Mouse (Mus musculus) neutrophil, adult 5-6 weeks (primary cell): ENCODE measurements around the gene Crmp1. TPM values are rescaled to one million over a fixed set of nuclear protein-coding genes. Genes with fewer than 3 reads are reported as not detected.

Experiments used
- ATAC-seq: fragments of 151-379, 151-347 bp; 2 replicates; pipeline ENCODE4 v1.8.0; 2017; ENCODE audit warnings: mild to moderate bottlenecking, moderate TSS enrichment; ENCODE audit not compliant: insufficient number of reproducible peaks, poor library complexity, low FRiP score, severe bottlenecking; ENCODE audit errors: extremely low read depth
- total RNA-seq: library from RNA; stranded (forward); fragments of 200-1000 nt; gene quantifications from 2 replicates; pipeline ENCODE4 v1.2.3, GENCODE M21; 2017

Crmp1 gene
- total RNA-seq, 1 experiment from 2014 or later, result 0.81 TPM

DNA sequence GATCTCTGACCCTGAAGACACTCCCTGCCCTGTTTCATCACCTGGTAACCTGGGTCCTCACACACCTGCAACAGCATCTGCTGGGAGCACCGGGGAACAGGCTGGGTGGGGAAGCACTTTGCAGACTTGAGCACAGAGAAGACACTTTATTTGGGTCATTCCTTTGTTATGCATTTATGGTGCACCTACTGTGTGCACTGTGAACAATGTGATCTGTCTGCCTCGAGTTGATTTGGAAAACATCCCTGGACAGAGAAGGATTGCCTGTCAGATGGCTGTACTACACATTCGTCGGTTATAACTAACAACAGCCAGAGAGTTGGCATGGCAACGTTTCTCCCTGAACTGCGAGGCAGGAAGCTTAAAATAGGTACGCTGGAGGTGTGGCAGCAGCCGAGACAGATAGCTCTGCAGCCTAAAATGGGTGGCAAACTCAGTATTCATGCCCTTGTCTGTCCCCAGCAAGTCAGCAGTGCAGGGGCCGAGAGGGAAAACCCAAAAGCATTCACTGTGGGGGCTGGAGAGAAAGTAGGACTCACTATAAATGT is 8.7 kb upstream of the Crmp1 start:
- ATAC-seq, result no peak

DNA sequence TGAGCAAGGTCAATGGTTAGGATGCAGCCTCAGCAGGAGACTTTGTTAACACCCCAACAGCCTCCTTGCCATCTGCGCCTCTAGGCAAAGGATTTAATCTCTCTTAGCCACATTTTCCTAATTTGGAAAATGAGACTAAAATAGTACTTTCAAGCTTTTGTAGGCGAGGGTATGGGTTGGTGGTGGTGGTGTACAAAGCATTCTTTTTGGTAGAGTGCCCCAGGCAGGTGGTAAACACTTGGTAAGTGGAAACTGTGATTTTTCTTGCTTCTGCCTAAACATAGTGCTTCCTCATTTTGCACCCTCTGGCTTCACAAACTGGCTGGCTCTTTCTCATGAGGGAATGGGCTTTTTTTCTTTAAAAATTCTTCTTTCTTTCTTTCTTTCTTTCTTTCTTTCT is 3.1 kb upstream of the Crmp1 start:
- ATAC-seq, result no peak

DNA sequence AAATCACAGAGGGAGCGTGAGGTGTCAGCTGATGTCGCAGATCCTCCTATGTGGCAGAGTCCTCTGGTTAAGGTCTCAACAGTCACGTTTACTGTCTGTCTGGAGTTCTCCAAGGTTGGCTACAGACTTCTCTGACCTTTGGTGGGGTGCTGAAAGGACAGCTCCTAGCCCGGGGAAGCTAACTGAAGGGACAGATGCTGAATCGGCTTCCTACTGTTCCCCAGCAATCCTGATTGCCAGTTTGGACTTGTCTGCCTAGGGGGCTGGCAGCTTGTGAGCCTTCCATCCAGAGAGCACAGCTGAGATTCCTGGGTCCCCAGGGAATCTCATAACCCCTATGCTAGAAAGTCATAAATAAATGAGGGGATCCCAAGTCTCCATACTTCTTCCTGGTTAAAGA is 1.2 kb upstream of the Crmp1 start:
- ATAC-seq, result no peak

- no peak for ATAC-seq
Observed at GRCm38 (mm10) chr5:37241224-37241623, 516 bp upstream of the Crmp1 start.

GRCm38 (mm10) chr5:37242360-37243168 is 824 bp downstream of the Crmp1 start:
- ATAC-seq, result no peak

GRCm38 (mm10) chr5:37243169-37243886 is 1.6 kb downstream of the Crmp1 start:
- ATAC-seq, result no peak

- ATAC-seq, result no peak
Observed at GRCm38 (mm10) chr5:37244161-37244560, 2.4 kb downstream of the Crmp1 start.

DNA sequence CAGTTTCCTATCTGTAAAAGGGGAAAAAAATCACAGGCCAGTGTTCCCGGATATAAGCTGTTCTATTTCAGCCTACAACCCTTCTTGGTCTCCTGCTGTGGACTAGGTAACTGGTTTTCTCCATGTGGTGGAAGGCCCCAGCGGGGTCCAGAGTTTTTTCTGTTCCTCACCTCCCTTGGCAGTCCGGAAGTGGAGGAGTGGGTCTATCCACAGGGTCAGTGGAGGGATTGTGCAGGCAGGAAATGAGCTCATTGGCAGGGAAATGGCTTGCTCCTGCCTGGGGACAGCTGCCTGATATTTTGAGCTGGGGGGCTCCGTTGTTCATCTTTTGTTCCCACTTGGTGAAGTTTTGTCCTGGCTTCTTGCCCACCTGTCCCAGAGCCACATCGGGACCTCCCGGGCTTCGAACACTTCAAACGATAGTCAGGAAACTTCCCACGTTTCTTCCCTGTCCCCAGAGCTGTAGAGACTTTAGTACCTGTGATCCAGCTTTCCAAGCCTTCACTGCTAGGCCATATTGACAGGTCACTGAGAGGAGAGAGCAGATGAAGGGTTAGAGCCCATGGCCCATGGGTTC is 3.0 kb downstream of the Crmp1 start:
- ATAC-seq, result no peak

DNA sequence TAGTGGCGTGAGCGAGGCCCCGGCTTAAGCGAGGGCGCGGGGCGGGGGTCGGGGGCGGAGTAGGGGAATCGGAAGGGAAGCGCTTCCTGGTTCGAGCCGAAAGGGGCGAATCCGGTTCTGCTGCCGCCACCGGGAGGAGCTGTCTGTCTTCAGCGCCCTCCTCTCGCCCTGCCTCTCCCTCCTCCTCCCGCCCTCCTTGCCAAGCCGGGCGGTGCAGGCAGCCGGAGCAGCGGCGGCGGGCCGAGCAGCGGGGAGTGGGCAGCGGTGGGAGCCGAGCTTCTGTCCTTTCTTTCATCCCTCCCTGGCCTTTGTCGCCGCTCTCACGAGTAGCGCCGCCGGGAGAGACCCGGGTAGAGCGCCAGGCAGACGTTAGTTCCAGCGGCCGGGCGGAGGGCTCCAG is 3.9 kb downstream of the Crmp1 start:
- no peak for ATAC-seq

DNA sequence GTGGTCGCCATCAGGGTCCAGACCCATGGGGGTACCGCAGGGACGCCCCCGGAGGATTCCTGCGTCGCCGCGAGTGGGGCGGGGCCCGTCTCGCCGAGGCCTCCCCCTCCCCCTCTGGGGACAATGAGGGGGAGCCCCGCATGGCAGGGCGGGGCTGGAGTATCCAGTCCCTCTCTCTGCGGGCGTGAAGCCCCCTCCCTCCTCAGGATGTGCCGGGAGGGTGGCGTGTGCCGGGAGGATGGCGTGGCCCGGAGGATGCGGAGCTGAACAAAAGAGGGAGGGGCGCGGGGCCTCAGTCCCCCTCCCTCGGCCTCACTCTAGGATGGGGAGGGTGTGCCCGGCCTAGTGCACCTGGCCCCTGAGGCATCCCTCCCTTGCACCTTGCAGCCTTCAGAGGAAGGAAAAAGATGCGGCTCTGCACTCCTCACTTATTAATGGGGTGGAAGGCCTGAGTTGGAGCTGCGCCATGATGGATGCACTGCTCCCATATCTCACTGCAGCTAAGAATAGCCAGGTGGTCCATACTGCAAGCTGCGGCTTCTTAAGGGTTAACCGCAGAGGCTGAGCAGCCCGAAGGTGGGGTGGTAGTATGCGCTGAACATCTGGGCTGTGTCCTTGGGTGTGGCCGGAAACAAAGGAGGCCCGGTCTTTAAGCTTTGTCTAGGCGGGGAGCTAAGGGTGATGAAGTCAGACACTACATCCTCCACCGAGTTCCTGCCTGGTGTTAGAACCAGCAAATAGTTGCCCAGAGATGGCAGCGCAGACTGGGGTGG is 4.6 kb downstream of the Crmp1 start:
- ATAC-seq, result no peak

GRCm38 (mm10) chr5:37247456-37247855 is 5.7 kb downstream of the Crmp1 start:
- no peak for ATAC-seq

DNA sequence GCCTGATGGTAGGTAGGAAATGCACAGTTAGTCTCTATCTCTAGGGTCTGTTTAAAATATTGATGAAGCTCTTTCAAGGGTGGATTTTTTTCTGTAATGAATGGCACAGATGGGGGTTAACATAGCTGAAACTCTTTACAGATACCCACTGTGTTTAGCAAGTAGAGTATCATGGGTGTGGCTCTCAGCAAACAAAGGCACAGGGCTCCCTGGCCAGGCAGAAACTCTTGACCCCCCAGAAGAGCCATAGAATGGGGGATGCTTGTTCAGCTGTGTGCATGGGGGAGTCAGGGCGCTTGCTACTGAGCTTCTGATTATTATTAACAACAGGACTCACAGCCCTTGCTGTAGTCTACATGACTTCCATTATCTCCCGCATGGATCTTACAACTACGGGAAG is 7.1 kb downstream of the Crmp1 start:
- ATAC-seq, result no peak

GRCm38 (mm10) chr5:37251596-37251995 is 9.9 kb downstream of the Crmp1 start:
- ATAC-seq, result no peak

DNA sequence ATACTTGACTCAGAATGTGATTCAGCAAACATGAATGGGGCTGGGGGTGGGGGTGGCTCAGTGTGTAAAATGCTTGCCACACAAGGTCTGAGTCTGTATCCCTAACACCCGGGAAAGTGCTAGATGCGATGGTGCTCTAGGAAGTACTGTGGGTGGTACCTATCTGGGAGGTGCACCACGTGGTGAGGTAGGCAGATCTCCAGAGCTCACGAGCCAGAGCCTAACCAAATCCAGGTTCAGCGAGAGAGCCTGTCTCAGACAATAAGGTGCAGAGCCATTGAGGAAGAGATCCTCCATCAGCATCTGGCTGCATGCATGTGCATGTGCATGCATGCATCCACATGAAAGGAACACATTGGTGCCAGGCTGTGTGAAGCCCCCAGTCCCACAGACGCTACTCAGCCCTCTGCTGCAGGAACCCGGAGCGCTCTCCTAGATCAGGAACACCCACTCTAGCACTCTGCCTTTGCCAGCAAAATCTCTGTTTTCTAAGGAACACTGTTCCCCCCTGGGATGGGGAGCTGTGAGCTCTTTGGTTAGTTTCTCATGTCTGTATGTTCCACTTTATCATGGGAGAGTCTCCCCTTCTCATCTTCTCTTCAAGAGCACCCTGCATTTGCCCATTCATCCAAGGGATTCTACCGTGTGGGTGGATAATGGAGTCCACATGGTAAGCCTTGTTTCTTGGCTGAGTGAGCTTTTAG is 10.5 kb downstream of the Crmp1 start:
- ATAC-seq, result no peak

DNA sequence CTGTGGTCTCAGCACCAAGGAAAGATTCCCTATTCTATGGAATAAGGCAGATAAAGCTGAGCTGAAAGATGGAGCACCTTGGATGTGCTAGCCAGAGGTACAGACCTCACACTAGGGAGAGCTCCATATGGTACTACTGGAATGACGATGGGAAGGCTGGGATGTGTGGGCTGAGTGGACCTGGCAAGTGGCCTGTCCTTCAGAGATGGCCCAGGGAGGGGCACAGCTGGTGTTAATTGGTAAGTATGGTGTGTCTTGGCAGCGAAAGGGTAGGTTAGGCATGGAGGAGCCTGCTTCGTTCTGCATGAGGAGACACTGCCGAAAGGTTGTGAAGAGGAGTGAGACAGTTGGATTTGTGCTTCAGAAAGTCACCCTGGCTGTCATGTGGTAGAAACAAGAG is 12.8 kb downstream of the Crmp1 start:
- ATAC-seq, result no peak

DNA sequence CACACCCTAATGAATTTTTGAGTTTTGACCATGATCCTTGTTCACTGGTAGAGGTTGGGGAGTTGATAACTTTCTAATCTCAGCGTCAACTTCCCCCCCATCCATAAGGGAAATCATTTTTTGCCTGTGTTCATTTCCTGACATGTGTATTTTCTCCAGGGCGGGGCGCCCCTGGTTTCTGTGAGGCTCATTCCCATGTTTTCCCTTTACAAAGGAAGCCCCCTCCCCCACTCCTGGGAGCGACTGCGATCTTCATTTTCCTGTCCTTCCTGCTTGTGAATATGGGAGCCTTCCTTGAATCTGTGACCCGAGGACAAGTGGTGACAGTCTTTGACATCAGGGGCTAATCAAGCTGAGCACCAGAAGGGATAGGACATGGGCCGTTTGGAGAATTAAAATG is 15.1 kb downstream of the Crmp1 start:
- no peak for ATAC-seq

GRCm38 (mm10) chr5:37257243-37257642 is 15.5 kb downstream of the Crmp1 start:
- no peak for ATAC-seq

DNA sequence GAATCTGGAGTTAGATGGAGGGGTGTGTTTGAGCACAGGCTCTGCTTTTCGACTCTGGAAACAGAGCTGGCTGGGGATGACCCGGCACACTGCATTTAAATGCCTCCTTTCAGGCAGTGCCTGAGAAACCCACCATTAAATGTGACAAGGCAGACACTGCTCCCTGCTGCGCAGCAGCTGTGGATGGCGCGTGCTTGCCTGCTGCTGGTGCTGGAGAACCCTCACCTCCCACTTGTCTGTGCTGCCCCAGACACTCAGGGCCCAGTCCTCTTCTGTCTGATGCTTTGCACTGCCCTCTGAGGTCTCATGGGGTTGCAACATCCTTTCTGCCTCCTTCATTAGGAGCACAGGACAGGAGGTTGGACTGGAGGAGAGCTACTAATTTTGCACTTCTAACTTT is 20.0 kb downstream of the Crmp1 start:
- no peak for ATAC-seq

DNA sequence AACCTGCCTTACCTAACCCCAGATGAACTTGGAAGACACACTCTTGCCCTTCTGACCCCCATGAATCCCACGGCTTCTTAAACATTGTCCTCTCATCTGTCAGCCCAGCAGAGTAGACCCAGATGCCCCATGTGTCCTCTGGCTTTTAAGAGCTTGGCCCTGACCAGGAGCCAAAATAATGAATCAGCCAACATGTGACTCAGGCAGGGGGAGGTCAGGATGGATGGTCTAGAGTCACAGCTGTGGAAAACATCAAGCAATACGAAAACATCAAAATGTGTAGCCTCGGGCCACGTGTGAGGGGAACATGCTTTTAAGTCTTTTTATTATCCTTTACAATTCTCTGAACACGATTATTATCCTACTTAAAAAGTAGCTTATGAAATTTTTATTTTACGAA is 22.1 kb downstream of the Crmp1 start:
- no peak for ATAC-seq
